Mouse (Mus musculus) gastrocnemius, adult 2 months (tissue): Measurements from ENCODE around the gene Tbc1d5. TPM values are rescaled to one million over a fixed set of nuclear protein-coding genes. Genes with fewer than 3 reads are reported as not detected.

Source experiments
- DNase-seq: peaks from one replicate; pipeline ENCODE4 v3.0.0; 2022
- H3K27ac ChIP-seq: fragments of 200-600 bp; 2 replicates; pipeline ENCODE4 v1.8.1; 2022; ENCODE audit warnings: mild to moderate bottlenecking
- H3K4me3 ChIP-seq: fragments of 200-600 bp; 2 replicates; pipeline ENCODE4 v1.8.1; 2022; ENCODE audit warnings: mild to moderate bottlenecking, moderate library complexity
- CTCF ChIP-seq: fragments of 200-600 bp; IDR thresholded peaks from 2 replicates; pipeline ENCODE4 v1.8.1; 2022; ENCODE audit warnings: antibody characterized with exemption, mild to moderate bottlenecking, moderate library complexity
- intact Hi-C: fragments of 180-260 bp; cut with DNase I; formaldehyde crosslinking; loops from one replicate; pipeline ENCODE4 v1.15.1; 2025
- total RNA-seq, 2 experiments: library from RNA; stranded (reverse); gene quantifications; 2 replicates each; pipeline ENCODE4 v1.2.3; 2021

Gene Tbc1d5
- total RNA-seq, 2 experiments from 2014 or later, result 8.9 to 9.0 TPM

DNA sequence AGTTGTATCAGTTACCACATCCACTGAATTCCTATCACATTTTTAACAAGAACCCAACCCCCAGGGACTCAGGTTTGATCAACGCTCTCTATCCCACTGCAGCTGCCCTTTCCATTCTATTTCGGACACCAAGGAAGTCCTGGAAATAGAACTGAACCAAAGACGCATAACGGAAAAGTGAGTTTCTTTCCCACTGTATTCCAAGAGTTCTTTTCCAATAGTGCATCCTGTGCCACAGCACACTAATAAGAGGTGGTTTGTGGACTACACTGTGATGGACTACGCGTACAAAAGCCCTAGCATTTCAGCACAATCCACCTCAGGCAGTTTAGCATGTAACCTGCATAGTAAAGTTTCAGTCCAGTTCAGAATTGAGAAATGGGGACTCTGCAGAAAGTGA, 1.2 kb downstream of the Tbc1d5 start:
- no peak for DNase-seq
- no peak for TF ChIP-seq CTCF
- intact Hi-C loops, result no loop called here
- H3K27ac ChIP-seq, result peak overlapping the region; percentile 97
- peak overlapping the region; percentile 96 for H3K4me3 ChIP-seq

- Histone ChIP-seq H3K4me3 (no peak overlapping the region), H3K27ac (no peak overlapping the region)
- TF ChIP-seq CTCF, result no peak
- intact Hi-C loops, result no loop called here
- DNase-seq, result no peak
Measured at GRCm38 (mm10) chr17:51172332-51172731, 6.8 kb downstream of the Tbc1d5 start.

- no peak for DNase-seq
- Histone ChIP-seq H3K27ac (no peak overlapping the region), H3K4me3 (no peak overlapping the region)
- intact Hi-C loops, result no loop called here
- no peak for TF ChIP-seq CTCF
Measured at GRCm38 (mm10) chr17:51171504-51171903, 7.6 kb downstream of the Tbc1d5 start.

- no peak overlapping the region for H3K27ac ChIP-seq
- TF ChIP-seq CTCF, result no peak
- no peak for DNase-seq
- no peak overlapping the region for H3K4me3 ChIP-seq
- intact Hi-C loops, result no loop called here
Measured at GRCm38 (mm10) chr17:51169911-51170310, 9.2 kb downstream of the Tbc1d5 start.

DNA sequence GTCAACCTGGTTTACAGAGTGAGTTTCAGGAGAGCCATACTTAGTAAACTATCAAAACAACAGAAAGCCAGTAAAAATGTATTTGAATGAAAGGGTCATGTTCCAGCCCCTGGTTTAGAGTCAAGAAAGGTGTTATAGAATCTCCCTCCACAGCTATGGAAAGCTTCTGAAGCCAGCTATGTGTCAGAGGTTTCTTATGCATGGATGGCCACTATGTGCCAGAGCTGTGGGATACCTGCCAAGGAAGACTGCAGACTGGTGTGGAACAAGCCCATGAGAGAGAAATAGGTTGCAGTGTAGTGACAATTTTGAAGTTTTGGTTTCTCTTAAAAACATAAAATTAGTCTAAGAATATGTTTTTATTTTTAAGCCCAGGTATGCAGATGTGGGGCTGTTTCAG, 16.8 kb downstream of the Tbc1d5 start:
- intact Hi-C loops, result no loop called here
- no peak for DNase-seq

GRCm38 (mm10) chr17:51159261-51159660, 19.9 kb downstream of the Tbc1d5 start:
- no peak for TF ChIP-seq CTCF
- no peak overlapping the region for H3K4me3 ChIP-seq
- DNase-seq, result peak; percentile 57
- intact Hi-C loops, result no loop called here
- no peak overlapping the region for H3K27ac ChIP-seq

More for the DNA sequence above, 16.8 kb downstream of the Tbc1d5 start:
- H3K4me3 ChIP-seq, result no peak overlapping the region
- no peak for TF ChIP-seq CTCF
- no peak overlapping the region for H3K27ac ChIP-seq

DNA sequence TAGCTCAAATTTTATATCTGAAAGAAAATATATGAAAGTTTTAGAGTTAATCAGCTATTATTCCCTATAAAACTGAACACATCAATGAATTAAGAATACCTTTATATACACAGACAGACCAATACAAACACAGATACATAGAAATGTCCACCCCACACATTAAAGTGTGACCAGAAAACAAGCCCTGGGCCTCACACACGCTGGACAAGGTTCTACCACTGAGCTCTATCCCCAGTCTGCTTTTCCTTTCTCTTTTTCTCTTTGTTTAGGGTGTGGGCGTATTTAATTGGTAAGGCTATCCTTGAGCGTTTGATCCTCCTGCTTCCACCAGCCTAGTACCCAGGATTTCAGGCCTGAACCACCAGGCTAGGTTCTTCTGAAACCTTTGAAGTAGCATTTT, 28.2 kb downstream of the Tbc1d5 start:
- intact Hi-C loops, result no loop called here
- Histone ChIP-seq H3K27ac (no peak overlapping the region), H3K4me3 (no peak overlapping the region)
- DNase-seq, result no peak
- no peak for TF ChIP-seq CTCF

DNA sequence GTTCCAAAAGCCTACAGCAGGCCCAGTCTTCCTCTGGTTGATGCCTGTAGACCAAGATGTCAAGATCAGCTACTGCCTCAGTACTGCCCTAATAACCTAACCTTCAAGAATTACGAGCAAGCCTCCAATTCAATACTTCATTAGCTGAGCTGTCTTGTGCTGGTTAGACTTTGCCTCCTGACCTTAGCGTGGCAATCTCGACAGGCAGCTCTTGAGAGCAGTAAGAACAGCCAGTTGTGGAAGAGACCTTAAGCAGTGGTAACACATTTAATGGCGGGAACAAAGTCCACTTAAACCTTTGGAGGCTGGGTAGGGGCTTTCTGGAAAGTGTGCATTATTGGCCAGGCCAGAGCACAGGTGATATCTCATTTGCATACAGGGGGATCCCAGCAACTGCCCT, 34.2 kb downstream of the Tbc1d5 start:
- Histone ChIP-seq H3K4me3 (no peak overlapping the region), H3K27ac (no peak overlapping the region)
- TF ChIP-seq CTCF, result no peak
- intact Hi-C loops, result no loop called here
- DNase-seq, result no peak

DNA sequence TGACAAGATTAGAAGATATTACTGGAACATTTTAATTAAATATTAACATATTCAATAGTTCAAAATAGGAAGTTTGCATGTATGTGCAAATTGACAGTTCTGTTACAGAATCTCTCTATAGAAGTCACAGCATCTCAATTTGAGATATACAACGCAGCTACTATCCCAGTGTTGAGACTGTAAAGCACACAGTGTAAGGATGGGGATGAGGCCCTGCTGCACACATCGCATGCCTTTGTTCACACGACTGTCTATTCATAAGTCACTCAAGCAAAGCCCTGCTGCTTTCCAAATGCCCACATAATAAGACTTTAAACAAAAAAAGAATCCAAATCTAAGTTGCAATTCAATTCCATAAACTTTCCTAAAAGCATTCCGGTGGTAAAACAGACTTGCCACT, 37.1 kb downstream of the Tbc1d5 start:
- Histone ChIP-seq H3K27ac (no peak overlapping the region), H3K4me3 (no peak overlapping the region)
- no peak for DNase-seq
- TF ChIP-seq CTCF, result no peak
- intact Hi-C loops, result no loop called here

DNA sequence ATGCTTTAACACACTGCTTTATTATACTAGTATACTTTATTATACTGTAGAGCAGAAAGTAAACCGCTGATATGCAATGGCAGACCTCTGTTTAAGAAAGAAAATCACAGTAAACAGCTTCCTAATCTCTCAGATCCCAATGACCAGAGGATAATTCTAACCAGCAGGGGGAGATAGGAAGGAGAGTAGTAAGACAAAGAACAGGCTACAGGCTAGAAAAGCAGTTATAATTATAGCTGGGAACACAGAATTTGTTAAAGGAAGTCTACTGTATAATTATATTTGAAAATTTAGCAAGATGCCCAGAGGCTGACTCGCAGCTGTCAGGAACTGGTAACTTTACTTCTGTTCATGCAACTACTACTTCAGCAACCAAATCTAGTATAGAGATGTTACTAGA, 68.0 kb downstream of the Tbc1d5 start:
- DNase-seq, result no peak
- Histone ChIP-seq H3K27ac (no peak overlapping the region), H3K4me3 (no peak overlapping the region)
- intact Hi-C loops, result no loop called here
- TF ChIP-seq CTCF, result peak; percentile 55

DNA sequence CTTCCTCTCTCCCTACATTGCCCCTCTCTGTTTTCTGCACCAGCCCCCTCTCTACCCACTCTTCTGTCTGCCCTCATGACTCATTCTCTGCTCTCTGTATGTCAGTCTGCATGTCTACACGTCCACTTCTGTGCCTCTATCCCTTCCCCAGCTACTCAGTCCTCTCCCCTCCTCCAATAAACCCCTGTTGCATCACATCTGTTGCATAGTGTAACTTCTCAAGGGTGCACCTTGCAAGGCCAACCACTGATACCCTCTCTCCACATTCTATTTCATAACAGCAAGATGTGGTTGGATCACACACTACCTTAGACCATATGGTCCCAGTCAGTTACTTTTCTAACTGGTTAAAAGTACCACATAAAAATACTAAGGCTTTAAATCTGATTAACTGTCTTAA, 74.9 kb downstream of the Tbc1d5 start:
- no peak for DNase-seq
- no peak for TF ChIP-seq CTCF
- Histone ChIP-seq H3K4me3 (no peak overlapping the region), H3K27ac (no peak overlapping the region)
- intact Hi-C loops, result no loop called here

GRCm38 (mm10) chr17:51043869-51044268, 135.3 kb downstream of the Tbc1d5 start:
- H3K27ac ChIP-seq, result no peak overlapping the region
- DNase-seq, result no peak
- intact Hi-C loops, result no loop called here
- H3K4me3 ChIP-seq, result no peak overlapping the region
- TF ChIP-seq CTCF, result no peak

GRCm38 (mm10) chr17:51040861-51041260, 138.3 kb downstream of the Tbc1d5 start:
- no peak overlapping the region for H3K27ac ChIP-seq
- TF ChIP-seq CTCF, result no peak
- intact Hi-C loops, result no loop called here
- no peak for DNase-seq
- no peak overlapping the region for H3K4me3 ChIP-seq

GRCm38 (mm10) chr17:51023227-51023626, 155.9 kb downstream of the Tbc1d5 start:
- TF ChIP-seq CTCF, result no peak
- Histone ChIP-seq H3K27ac (no peak overlapping the region), H3K4me3 (no peak overlapping the region)
- intact Hi-C loops, result no loop called here
- no peak for DNase-seq

DNA sequence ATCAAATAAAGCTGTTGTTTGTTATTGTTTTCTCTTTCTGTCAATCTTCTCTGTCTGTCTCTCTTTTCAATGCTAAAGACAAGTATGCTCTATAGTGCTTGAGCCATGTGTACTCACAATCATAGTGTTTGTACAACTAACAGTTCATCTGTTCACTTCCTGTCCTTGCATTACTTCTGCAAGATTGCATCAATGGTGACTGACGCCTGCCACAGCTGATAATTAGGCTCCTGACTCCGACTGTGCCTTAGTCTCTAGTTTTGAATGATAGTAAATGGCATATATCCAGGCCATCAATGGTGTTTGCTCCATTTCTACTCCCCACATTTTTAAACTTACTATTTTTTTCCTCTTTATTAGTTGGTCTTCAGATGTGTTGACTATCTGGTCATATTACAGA, 162.8 kb downstream of the Tbc1d5 start:
- Histone ChIP-seq H3K4me3 (no peak overlapping the region), H3K27ac (no peak overlapping the region)
- TF ChIP-seq CTCF, result no peak
- DNase-seq, result no peak
- intact Hi-C loops, result no loop called here
